Mouse (Mus musculus) heart, postnatal 4 days (tissue): ENCODE results near the gene Gm49380. TPM values are rescaled to one million over a fixed set of nuclear protein-coding genes. Genes with fewer than 3 reads are reported as not detected.

Source experiments
- DNase-seq: peaks from one replicate; pipeline ENCODE4 v3.0.0; 2021
- total RNA-seq, 2 experiments: library from RNA; stranded (reverse); gene quantifications; 2 replicates each; pipeline ENCODE4 v1.2.3; 2021

Gene Gm49380
- total RNA-seq: not detected

DNA sequence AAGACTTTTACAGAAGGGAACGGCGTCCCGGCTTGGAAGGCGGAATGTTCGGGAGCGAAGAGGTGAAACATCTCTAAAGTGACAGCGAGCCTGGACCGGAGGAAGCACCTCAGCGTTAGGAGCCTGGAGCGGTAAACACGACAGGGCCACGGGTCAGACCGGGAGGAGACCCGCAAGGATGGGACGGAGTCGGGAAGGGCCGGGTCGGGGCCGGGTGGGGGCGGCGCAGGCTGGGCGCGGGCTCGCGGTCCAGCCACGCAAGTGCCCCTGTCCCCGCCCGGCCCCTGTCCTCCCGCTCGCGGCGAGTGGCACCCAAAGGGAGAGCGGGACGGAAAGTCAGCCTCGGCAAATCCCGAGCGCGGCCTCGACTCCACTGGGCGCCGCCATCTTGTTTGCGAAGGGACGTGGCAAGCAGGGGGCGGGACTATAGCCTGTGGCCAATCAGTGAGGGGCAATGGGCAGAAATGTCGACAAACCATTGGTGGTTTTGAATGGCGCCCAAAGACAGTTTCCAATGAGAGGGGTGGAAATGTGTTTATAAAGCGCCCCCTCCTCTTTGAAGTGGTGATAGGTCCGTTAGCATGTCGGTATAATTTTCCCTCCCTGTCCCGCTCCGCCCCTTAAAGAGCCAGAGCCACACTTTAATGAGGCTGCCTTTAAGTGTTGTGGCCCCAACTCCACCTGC is at the start of gene Gm49380, which contains the start of gene Rnf26:
Gene Gm49380, minus strand, starts transcription at position 396 of the 685 bp plus-strand sequence.
Gene Rnf26, minus strand, starts transcription at position 413 of the 685 bp plus-strand sequence.
- peak; percentile 97 for DNase-seq

DNA sequence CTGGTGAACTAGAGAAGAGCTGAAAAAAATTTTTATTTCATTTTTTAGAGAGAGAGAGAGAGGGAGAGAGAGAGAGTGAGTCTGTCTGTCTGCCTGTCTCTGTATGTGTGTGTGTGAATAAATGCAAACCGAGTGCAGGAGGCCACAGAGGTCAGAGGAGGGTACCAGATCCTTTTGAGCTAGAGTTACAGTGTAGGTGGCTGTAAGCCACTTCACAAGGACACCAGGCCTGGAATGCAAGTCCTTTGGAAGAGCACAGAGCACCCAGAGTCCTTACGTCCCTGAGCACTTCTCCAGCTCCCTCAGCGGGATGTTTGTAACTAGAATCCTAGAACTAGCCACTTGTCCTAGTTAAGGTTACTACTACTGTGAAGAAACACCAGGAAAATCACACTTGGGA is 46.6 kb upstream of the Gm49380 start:
- no peak for DNase-seq

DNA sequence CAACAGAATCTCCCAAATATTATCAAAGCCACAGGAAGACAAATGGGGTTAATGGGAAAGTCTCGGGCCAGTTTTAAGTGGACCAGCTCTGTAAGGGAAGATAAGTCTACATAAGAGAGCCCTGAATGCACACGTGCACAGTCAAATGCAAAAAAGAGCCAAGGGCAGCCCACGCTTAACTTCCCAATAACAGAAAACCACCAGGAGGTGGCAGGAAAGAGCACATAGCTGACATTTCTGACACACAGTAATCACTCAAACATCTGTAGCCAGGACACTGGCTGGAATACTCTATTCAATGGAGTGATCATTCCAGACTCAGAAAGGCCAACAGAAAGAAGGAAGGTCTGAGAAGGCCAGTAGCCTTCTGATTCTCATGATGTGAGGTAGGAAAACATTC is 34.0 kb upstream of the Gm49380 start:
- peak; percentile 61 for DNase-seq

DNA sequence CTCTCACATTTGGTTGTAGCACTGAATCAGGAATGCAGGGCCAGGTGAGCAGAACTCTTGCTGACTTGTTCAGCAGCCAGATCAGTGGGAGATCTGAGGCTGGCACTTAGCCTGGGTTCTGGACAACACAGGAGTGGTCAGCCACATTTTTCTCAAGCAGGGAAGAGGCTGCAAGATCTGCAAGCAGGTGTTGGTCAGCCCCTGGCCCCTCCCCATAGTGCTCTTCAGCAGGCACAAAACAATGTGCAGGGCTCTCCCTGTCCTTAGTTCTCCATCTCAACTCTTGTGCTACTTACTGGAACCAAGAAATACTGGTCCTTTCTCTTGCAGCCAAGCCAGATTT is 31.4 kb upstream of the Gm49380 start:
- no peak for DNase-seq

DNA sequence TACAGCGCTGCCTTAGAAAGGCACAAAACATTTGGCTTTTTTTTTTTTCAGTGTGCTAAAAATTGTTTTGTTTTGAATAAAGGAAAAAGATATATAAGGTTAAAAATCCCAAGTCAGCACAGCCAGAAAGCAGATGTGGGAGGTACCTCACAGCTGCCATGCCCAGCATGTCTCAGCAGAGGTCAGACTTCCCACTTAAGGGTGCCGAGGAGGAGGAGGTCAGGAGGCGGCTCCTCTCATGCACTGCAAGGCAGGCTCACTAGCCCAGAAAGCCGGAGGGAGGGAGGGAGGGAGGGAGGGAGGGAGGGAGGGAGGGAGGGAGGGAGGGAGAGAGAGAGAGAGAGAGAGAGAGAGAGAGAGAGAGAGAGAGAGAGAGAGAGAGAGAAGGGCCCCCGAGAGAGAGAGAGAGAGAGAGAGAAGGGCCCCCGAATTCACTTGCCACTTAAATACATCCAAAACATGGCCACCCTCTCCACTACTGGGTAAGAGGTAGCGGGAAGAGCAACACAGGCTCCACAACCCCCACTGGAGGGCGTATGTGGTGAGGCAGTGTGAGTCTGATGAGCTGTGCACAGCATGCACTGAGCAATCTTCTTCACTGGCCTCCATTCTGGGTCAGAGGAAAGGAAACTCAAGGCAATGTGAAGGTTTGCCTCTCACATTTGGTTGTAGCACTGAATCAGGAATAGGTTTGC is 30.9 kb upstream of the Gm49380 start:
- DNase-seq: peak; percentile 55

DNA sequence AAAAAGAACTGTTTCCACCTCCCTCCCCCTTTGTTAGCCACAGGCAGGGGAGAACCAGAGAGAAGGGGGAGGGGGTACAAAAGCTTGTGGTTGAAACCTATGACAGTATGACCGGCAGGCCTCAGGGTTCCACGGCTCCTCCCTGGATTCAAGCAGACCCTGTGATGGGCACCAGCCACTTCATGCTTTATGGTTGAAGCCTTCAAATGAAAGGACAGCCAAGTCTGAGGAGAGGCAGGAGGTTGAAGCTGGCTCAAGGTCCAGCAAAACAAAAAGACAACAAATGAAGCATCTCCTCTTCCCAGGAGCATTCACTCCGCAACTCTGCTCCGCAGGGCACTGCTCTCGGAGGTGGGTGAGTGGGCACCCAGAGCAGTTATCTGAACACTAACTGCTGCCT is 30.1 kb upstream of the Gm49380 start:
- DNase-seq: no peak

DNA sequence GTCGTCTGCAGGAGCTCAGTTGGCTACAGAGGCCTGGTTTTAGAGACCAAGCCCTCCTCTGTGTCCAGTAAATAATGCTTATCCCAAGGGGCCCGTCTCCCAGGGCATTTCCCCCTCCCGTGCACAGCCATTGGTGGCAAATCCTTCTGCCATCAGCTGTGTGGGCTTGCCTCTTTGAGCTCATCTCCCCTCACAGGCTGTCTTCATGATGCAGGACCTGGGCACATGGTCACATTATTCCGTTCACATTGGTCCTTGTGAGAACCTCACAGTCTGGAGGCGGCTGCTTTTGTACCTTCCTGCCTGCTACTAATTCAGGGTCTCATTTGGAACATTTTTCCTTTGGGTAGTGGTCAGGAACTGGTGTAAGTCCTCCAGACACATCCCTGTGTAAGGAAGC is 28.7 kb upstream of the Gm49380 start:
- no peak for DNase-seq

DNA sequence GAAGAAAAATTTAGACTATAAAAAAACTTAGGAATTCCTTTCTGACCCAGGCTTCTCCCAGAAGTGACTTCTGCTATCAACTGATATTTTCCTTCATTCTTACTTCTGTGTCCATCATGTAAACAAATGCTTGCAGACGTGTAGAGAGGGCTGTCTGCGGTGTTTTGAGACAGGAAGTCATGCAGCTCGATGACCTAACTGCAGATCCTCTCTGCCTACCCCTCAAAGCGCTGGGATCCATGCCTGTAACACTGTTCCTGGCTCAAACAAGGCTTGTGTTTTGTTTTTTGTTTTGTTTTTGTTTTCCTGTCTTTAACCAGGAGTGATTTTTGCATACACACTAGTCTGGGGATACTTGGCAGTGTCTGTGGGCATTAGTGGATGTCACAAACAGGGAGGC is 24.5 kb upstream of the Gm49380 start:
- DNase-seq: no peak

DNA sequence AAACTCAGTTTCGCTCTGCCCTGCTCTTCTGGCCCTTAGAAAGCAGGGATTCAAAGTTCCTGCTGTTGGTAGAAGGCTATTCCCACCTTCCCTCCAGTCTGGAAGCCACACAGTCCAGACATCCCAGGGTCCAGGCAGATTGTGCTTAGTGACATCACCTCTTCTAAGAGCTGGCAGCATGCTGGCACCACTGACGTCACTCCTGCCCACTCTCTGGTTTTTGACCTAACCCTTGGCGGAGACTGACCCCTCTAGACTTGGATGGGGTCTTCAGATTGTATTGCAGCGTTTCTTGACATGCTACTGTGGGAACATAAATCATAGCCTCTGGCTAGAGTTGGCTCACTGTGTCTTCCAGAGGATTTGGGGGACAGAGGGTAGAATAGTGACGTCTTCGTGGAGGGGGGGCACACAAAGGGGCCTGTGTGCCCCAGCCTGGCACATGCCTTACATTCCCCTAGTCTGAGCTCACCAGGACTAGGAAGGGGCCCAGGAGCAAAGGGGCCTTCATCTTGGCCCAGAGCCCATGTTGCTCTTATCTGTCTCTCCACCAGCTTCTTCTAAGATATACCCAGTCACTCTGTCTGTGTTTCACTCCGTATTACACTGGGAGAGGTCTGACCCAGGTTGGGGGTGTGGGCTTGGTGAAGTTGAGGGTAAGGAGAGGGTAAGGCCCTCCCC is 22.6 kb upstream of the Gm49380 start:
- DNase-seq: peak; percentile 48

DNA sequence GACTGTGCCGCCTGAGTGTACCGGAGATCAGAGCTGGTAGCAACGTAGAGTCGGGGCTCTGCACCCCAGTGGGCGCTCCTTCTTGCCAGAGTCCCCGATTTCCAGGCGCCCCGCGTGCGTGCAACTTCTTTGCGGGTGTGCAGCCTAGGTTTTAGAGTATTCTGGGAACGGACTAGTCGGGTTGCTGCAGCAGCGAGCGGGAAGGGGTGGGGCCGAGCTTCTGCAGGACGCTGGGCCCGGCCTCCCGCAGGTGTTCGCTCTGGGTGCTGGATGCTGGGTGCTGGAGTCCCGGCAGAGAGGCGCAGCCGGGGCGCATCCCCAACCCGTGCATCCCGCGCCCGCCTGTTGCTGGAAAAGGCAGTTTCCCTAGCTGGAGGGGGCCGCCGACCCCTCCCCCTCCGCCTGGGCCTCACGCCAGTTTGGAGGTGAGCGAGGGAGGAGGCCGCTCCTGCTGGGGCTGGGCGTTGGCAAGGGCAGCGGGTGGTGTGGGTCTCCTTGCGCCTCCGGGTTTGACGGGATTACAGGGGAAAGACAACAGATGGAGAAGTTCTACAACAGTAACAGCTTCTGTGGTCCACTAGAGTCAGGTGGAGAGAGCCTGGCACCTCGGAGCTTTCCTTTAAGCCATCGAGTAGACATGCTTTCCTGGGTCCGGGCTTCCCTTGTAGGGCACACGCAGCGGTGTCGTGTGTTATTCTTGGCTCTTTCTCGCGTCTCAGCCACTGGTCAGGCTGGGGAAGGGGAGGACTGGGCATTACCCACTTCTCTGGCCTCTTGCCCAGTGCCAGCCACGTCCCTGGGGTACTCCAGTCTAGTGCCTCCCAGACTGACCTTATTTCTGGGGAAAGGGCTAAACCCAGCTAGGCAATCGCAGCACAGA is 21.8 kb upstream of the Gm49380 start:
- peak; percentile 84 for DNase-seq

DNA sequence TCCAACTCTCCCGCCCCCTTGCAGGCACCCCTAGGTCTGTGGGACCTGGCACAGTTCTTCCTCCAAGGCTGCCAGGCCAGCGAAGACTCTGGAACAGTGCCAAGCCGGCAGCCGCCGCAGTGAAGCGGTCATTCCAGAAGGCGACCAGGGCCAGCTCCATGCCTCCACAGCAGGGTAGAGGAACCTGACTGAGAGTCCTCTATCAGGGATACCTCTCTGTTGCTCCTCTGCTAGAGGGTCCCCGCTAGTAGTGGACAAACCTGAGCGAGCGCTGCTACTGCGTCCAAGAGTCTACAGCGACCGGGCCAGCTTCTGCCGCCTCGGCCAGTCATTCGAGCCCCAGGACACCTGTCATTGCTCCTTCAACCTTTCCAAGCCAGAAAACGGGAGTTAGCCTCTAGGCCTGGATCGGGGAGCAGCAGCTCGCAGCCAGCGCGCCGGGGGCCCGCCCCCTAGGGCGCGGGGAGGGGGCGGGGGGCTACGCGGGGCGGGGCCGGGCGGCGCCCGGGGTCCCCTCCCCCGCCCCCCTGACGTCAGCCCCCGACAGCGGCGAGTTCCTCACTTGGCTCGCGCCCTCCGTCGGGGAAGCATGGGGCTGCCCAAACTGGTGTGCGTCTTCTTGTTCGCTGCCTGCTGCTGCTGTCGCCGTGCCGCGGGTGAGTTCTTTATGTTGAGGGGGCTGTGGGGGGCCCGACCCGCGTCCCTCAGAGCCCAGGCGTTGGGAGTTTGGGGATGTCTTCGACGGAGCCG is 21.0 kb upstream of the Gm49380 start, which contains the start of gene Mcam:
Gene Mcam, plus strand, starts transcription at position 369 of the 750 bp plus-strand sequence.
- DNase-seq: peak; percentile 85

DNA sequence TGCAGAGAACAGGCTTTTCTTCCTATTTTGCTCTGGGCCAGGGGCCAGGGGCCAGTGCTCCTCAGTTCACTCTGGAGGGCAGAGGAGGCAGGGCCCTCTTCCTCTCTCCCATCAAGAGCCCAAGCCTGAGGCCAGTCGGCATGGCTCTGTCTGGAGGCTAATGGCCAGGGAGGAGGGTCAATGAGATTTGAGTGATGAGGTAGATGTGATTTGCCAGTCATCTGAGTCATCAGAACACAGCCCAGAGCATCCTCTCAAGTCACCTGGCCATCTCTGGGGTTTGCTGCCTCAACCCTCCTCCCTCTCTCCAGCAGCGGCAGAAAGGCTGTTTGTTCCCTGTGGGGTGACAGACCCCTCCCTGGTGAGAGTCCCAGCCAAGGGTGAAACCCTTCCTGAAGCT is 20.0 kb upstream of the Gm49380 start:
- DNase-seq: no peak

DNA sequence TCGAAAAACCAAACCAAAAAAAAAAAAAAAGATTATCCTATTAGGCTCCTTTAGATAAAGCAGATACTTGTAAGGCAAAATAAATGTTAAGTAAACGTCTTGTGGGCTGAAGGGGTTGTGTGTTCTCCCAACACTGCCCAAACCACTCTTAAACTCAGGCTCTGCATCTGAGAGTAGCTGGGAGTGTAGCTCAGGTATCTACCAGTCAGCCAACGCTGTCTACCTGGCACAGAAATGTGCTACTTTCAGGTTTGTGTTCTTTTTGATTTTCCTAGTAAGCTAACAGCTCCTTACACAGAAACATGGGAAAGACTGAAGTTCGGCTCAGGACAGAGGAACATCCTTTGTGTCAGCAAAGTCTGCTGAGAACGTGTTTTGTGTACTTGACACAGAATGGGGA is 18.9 kb upstream of the Gm49380 start:
- no peak for DNase-seq

DNA sequence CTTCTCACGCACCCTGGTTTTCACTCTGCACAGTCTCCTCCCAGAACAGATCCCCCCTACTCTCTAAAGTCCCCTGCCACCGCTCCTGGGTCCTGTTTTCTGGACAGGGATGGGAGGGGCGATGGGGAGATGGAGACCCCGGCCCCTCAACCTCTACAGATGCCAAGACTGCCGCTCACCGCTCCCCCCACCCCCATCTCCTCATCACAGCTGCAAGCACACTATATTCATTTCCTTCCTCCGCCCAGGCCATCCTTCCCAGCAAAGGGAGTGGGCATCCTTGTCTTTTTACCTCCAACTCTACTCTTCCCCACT is 17.9 kb upstream of the Gm49380 start:
- no peak for DNase-seq

DNA sequence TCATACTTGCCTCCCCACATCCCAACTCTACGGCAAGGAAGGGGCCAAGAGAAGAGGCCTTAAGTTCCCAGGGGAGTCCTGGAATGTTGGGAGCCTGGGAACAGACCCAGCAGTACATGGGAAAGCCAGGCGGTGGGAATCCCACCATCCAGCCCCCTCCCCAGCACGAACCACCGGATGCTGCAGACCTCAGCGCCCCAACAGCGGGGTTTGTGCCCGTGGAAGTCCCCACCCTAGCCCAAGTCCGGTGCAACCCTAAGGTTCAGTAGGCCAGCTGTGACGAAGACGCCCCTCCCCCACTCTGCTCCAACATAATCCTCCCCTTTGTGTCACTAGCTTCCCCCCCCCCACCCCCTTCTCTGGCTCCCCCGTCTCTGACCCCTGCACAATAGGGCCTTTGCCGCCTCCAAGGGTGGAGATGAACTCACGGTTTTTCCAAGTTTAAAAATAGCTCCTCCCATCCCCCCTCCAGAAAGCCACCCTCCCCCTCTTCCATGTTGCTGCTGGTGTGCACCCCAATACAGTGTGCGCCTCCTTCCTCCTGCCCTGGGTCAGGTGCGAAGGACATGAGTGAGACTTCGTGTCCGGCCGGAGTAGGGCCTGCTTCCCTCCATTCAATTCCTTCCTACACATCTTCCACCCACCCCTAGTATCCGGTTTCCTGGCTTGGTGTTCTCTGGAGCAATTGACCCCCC is 17.4 kb upstream of the Gm49380 start:
- peak; percentile 76 for DNase-seq

DNA sequence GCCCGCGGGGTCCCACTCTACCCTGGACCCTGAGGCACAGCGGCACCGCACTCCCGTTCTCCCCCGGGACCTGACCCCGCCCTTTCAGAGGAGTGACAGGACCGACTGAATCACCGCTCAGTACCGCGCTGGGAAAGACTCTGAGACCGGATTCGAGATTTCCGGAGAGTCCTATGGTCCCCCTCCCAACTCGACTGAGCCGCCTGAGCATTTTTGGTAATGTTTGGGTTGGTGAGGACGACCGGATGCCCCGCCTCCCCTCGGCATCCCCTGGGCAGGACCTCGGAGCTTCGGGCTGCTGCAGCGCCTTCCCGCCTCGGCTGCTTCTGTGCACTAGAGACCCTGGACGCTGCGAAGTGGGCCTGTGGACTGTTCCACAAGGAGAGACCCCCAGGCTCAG is 16.7 kb upstream of the Gm49380 start:
- DNase-seq: peak; percentile 85

DNA sequence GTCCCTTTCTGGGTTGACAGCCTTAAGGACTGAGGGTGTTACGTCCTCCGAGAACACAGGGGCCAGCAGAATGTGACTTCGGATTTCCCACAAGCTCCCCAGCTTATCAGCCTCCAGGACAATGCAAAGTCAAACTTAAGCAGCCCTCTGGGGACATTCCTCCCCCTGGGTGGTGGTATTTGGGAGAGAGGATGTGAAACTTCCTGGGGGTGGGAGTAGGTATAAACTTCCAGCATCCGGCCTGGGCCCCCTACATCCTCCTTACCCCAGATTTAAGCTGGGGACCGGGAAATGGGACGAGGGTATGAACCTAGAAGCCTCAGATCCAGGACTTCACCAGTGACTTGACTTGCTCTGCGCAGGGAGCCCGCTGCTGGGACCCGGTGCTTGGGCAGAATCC is 16.3 kb upstream of the Gm49380 start:
- DNase-seq: peak; percentile 52

DNA sequence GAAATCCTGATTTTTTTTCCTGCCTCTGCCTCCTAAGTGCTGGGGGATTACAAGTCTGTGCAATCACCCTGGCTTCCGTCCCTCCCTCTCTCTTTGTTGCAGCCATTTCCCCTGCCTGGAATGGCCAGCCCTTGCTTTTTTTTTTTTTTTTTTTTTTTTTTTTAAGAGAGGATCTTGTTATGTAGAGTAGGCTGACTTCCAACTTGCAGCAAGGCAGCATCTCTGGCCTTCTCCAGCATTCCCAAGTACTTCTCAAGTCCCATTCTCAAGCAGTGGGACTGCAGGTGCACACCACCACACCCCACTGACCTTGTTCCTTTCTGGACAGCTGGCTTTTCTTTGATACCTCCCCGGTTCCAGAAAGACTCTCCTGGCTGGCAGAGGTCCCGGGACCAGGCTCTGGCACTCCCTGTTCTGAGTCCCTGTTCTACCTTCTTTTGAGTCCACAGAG is 14.1 kb upstream of the Gm49380 start:
- DNase-seq: no peak

DNA sequence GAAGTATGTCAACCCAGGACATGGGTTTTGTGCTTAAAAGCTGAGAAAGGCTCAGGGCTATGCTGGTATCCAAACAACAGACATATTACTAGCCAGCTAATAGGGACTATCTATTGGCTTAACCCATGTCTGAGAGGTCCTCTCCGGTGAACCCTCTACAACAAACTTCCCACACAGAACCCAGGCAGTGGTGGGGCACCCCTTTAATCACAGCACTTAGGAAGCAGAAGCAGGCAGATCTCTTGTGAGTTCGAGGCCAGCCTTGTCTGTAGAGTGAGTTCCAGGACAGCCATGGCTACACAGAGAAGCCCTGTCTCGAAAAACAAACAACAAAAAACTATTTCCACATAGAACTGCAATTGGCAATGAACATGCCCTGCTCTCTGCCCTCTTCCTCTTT is 13.4 kb upstream of the Gm49380 start:
- DNase-seq: no peak

DNA sequence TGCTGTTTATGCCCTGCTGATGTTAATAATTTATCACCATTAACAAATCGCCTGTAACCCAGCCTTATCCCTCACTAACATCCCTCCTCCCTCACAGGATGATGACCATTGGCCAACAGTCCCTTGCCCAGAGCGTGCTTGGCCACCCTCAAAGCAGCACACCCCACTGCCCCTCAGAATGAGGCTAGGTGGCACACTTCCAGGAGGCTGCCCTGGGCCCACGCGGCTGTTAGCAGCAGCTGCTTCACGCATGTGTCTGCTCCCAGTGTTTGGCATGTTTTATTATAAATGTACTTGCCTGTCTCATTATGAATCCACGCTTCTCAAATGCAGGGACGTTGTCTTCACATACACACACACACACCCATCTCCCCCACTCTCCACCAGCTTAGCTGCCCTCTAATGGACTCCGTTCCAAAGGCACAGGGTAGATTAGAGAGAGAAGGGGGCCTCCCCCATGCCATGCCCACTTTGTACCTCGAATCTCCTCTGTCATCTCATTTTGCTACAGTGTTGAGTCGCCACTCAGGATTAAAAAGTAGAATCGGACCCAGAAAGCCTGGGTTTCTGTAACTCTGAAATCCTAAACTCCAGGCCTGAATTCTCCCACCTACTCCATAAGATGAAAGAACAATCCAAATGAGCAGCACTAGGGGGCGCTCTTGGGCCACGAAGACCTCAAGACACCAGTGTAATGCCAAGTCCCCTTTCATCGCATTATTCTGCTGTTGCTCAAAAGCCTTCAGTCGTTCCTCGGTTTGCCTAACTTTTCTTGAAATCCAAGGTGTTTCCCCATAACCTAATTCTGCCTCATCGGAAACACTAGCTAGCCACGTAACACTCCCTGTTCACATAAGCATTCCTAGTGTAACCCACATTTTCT is 12.5 kb upstream of the Gm49380 start:
- DNase-seq: peak; percentile 92
